ENCODE assay signal across 14 mouse cellular contexts in the genomic region with DNA sequence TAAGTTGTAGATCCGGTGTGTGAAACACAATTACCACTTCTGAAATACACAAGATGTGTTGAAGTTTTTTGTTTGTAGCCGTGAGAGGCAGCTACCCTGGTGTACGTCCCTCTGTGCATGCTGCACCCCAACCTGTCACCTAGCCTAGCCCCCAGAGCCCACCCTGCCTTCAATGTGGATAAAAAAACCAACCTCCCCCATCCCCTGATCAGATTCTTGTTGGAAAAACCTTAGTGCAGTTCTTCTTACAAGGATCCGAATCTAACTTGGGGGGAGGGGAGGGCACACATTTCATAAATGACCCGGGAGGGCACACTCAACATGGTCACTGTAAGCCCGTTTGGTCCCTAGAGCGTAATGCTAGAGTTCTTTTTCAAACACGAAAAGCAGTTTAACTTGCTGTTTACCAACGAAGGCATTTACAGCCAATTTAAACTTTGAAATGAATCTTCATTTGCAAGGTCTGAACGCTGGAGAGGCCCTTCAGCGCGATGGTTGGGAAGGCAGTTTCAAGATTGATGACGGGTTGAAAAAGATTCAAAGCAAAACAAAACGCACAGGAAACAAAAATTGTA. TPM values are rescaled to one million over a fixed set of nuclear protein-coding genes. Genes with fewer than 3 reads are reported as not detected.
DNase-seq lines count a peak whose midpoint lies in the region; ATAC-seq lines count a peak whose summit lies in the region.
"Had no signal": no experiment of that assay in that cellular context is flagged by ENCODE, and none has a peak within 500 bp of the region (broad histone marks: within the 10 kb centered on the region; RNA-seq: fewer than 3 reads in every experiment).

No protein-coding gene starts in this region.

- intact Hi-C loops in heart, postnatal 14 days (cut with DNase I), result no loop called here

- 0 out of 2 replicates have a peak, but pooled peaks cover 3% of the 10 kb centered on the region for H3K4me1 ChIP-seq in heart, embryonic 11.5 days (ENCODE audit: control insufficient read depth, insufficient read depth, low read length)
- H3K4me1 ChIP-seq in embryonic facial prominence, embryonic 10.5 days, result peaks cover 16% of the 10 kb centered on the region
- peaks cover 32% of the 10 kb centered on the region for H3K4me1 ChIP-seq in forebrain, embryonic 15.5 days
- H3K4me1 ChIP-seq in midbrain, embryonic 13.5 days (replicated peaks), result peaks cover 15% of the 10 kb centered on the region

- peaks cover 83% of the 10 kb centered on the region for H3K27me3 ChIP-seq in heart, embryonic 11.5 days (ENCODE audit: control insufficient read depth, insufficient read depth, low read length)
- H3K27me3 ChIP-seq in embryonic facial prominence, embryonic 10.5 days (replicated peaks; ENCODE audit: low read depth, poor library complexity, severe bottlenecking), result peaks cover 100% of the 10 kb centered on the region
- H3K27me3 ChIP-seq in forebrain, embryonic 15.5 days, result peaks cover 51% of the 10 kb centered on the region
- peaks cover 90% of the 10 kb centered on the region for H3K27me3 ChIP-seq in midbrain, embryonic 13.5 days

- no peaks in the 10 kb centered on the region for H3K9me3 ChIP-seq in heart, embryonic 11.5 days (replicated peaks; ENCODE audit: control insufficient read depth, low read length)
- H3K9me3 ChIP-seq in embryonic facial prominence, embryonic 10.5 days, result no peaks in the 10 kb centered on the region
- H3K9me3 ChIP-seq in forebrain, embryonic 15.5 days, result no peaks in the 10 kb centered on the region
- no peaks in the 10 kb centered on the region for H3K9me3 ChIP-seq in midbrain, embryonic 13.5 days
- H3K9me3 ChIP-seq: heart, embryonic 15.5 days; lung, embryonic 15.5 days had no signal

- 6% methylated on average over 14 of the region's 14 CpGs for WGBS in heart, embryonic 11.5 days (ENCODE audit: insufficient replicate concordance)
- 5% methylated on average over 14 of the region's 14 CpGs for WGBS in embryonic facial prominence, embryonic 10.5 days
- WGBS in forebrain, embryonic 15.5 days, result 12% methylated on average over 14 of the region's 14 CpGs
- WGBS in midbrain, embryonic 13.5 days, result 5% methylated on average over 14 of the region's 14 CpGs

- H3K27ac ChIP-seq in heart, embryonic 11.5 days (ENCODE audit: low read depth, low read length), result no peak overlapping the region
- no peak overlapping the region for H3K27ac ChIP-seq in embryonic facial prominence, embryonic 10.5 days (replicated peaks)
- H3K27ac ChIP-seq in forebrain, embryonic 15.5 days (replicated peaks), result no peak overlapping the region
- H3K27ac ChIP-seq in midbrain, embryonic 13.5 days, result no peak overlapping the region
- H3K27ac ChIP-seq: heart, embryonic 15.5 days; lung, embryonic 15.5 days had no signal

- peak overlapping the region; percentile 11; the same call in 1 of the 2 replicates for H3K4me2 ChIP-seq in heart, embryonic 11.5 days
- peak overlapping the region; percentile 55 for H3K4me2 ChIP-seq in forebrain, embryonic 15.5 days (replicated peaks)
- peak overlapping the region; percentile 52 for H3K4me2 ChIP-seq in midbrain, embryonic 13.5 days (replicated peaks)

- DNase-seq in heart, postnatal 14 days, result no peak
- DNase-seq in embryonic facial prominence, embryonic 10.5 days (ENCODE audit: low spot score), result peak; percentile 24
- no peak for DNase-seq in urinary bladder, postnatal 10 days (ENCODE audit: low spot score)
- no peak for DNase-seq in lung, postnatal 36 days
- no peak for DNase-seq in layer of hippocampus, postnatal 10 days (ENCODE audit: low spot score in 2 of 2)
- DNase-seq: cerebellum, adult 2 months; gastrocnemius, postnatal 14 days; liver had no signal

- H3K4me3 ChIP-seq in heart, embryonic 11.5 days (ENCODE audit: low read depth, low read length), result peak overlapping the region; percentile 26; the same call in 1 of the 2 replicates
- peak overlapping the region; percentile 49 for H3K4me3 ChIP-seq in embryonic facial prominence, embryonic 10.5 days
- H3K4me3 ChIP-seq in forebrain, embryonic 15.5 days, result peak overlapping the region; percentile 31
- peak overlapping the region; percentile 31 for H3K4me3 ChIP-seq in midbrain, embryonic 13.5 days (replicated peaks)
- H3K4me3 ChIP-seq: lung, embryonic 15.5 days had no signal

- no peak overlapping the region for H3K9ac ChIP-seq in heart, embryonic 11.5 days (ENCODE audit: low read depth, low read length)
- H3K9ac ChIP-seq in forebrain, embryonic 15.5 days (replicated peaks), result peak overlapping the region; percentile 38; the same call in 1 of the 2 replicates
- no peak overlapping the region for H3K9ac ChIP-seq in midbrain, embryonic 13.5 days (replicated peaks)
- H3K9ac ChIP-seq: heart, embryonic 15.5 days; lung, embryonic 15.5 days had no signal

- no peak for ATAC-seq in heart, embryonic 11.5 days (replicated peaks; ENCODE audit: insufficient number of reproducible peaks, low FRiP score, low TSS enrichment)
- ATAC-seq in forebrain, embryonic 15.5 days (replicated peaks), result no peak
- no peak for ATAC-seq in midbrain, embryonic 13.5 days

- H3K36me3 ChIP-seq in heart, embryonic 11.5 days (ENCODE audit: control insufficient read depth, insufficient read depth, low read length), result no peaks in the 10 kb centered on the region
- no peaks in the 10 kb centered on the region for H3K36me3 ChIP-seq in embryonic facial prominence, embryonic 10.5 days (replicated peaks)
- H3K36me3 ChIP-seq in forebrain, embryonic 15.5 days, result no peaks in the 10 kb centered on the region
- no peaks in the 10 kb centered on the region for H3K36me3 ChIP-seq in midbrain, embryonic 13.5 days
- H3K36me3 ChIP-seq: heart, embryonic 15.5 days; lung, embryonic 15.5 days had no signal

RNA-seq across cellular contexts. Expression of gene Emx2, which starts 7.5 kb away (rescaled TPM):
- 0.19 and 0.44 TPM in 2 replicates for polyA plus RNA-seq in heart, embryonic 11.5 days (2014; fragmentation: Nextera tagmentation; extraction: Ambion mirVana)
- not detected for total RNA-seq in heart, postnatal 14 days (2021)
- polyA plus RNA-seq in embryonic facial prominence, embryonic 10.5 days (2016; fragmentation: Nextera tagmentation; extraction: Ambion mirVana), result 8.0 and 12.1 TPM in 2 replicates
- polyA plus RNA-seq in forebrain, embryonic 15.5 days (2015; fragmentation: Nextera tagmentation; extraction: Ambion mirVana), result 14.7 and 19.9 TPM in 2 replicates
- polyA plus RNA-seq in midbrain, embryonic 13.5 days (2015; fragmentation: Nextera tagmentation; extraction: Ambion mirVana), result 16.3 and 20.3 TPM in 2 replicates
- total RNA-seq in layer of hippocampus, postnatal 10 days (2021), result 10 to 100 TPM; 18.6 to 24.2 TPM
- polyA plus RNA-seq: heart, embryonic 15.5 days; small intestine, adult 2 months had no signal
